8 mouse cellular contexts compared by ENCODE assay signal in genomic region chr4:102760042-102760821, GRCm38 (mm10). TPM values are rescaled to one million over a fixed set of nuclear protein-coding genes. Genes with fewer than 3 reads are reported as not detected.
DNase-seq lines count a peak whose midpoint lies in the region; ATAC-seq and TF ChIP-seq lines count a peak whose summit lies in the region.

No protein-coding gene starts in this region.

- no peaks in the 10 kb centered on the region for H3K9me3 ChIP-seq in intestine, postnatal 0 days (ENCODE audit: control insufficient read depth)

- peak; percentile 56 for ATAC-seq in intestine, postnatal 0 days
- peak; percentile 59; the same call in 1 of the 2 replicates for ATAC-seq in megakaryocyte-erythroid progenitor cell, adult 5-6 weeks (replicated peaks; ENCODE audit: low FRiP score, low TSS enrichment, poor library complexity, severe bottlenecking)

- no peak overlapping the region for H3K27ac ChIP-seq in intestine, postnatal 0 days (ENCODE audit: low read depth, low read length)
- no peak overlapping the region for H3K27ac ChIP-seq in small intestine, adult 2 months (ENCODE audit: insufficient read depth, low read depth, low read length)

- no peak for TF ChIP-seq POLR2A in small intestine, adult 2 months (IDR thresholded peaks at IDR 0.05; ENCODE audit: low read depth, low read length)

- DNase-seq in ovary, postnatal 36 days (ENCODE audit: low spot score) = peak; percentile 37
- DNase-seq in ovary, adult 18-20 months (ENCODE audit: low spot score) = no peak
- DNase-seq in embryo, embryonic 9.5 days (ENCODE audit: extremely low spot score) = peak; percentile 86
- peak; percentile 98 for DNase-seq in heart, adult 11 months
- peak; percentile 89 to 91 for DNase-seq in left cerebral cortex, postnatal 36 days (ENCODE audit: low spot score in 2 of 2)

- H3K36me3 ChIP-seq in intestine, postnatal 0 days (ENCODE audit: control insufficient read depth, insufficient read depth) = no peaks in the 10 kb centered on the region
- H3K36me3 ChIP-seq in small intestine, adult 2 months (ENCODE audit: control insufficient read depth, insufficient read depth, low read length) = no peaks in the 10 kb centered on the region

- peaks cover 14% of the 10 kb centered on the region; the same call in 1 of the 2 replicates for H3K27me3 ChIP-seq in intestine, postnatal 0 days (replicated peaks; ENCODE audit: control insufficient read depth, insufficient read depth, low read length)
- H3K27me3 ChIP-seq in small intestine, adult 2 months (ENCODE audit: control insufficient read depth, insufficient read depth, low read length) = no peaks in the 10 kb centered on the region; the same call in none of the 2 replicates

- H3K9ac ChIP-seq in intestine, postnatal 0 days (ENCODE audit: low read depth, low read length) = no peak overlapping the region

- 0 out of 2 replicates have a peak, but pooled peaks cover 3% of the 10 kb centered on the region for H3K4me1 ChIP-seq in intestine, postnatal 0 days (replicated peaks; ENCODE audit: control insufficient read depth, insufficient read depth, low read length)
- 0 out of 2 replicates have a peak, but pooled peaks cover 2% of the 10 kb centered on the region for H3K4me1 ChIP-seq in small intestine, adult 2 months (ENCODE audit: control insufficient read depth, insufficient read depth, insufficient read length, low read length)

- 4% methylated on average over 25 of the region's 25 CpGs for WGBS in intestine, postnatal 0 days
- 6% methylated on average over 25 of the region's 25 CpGs for WGBS in small intestine, adult 2 months

- intact Hi-C loops in left cerebral cortex, postnatal 36 days (cut with DNase I) = loop anchor here (2.0 to 5.0 kb wide), 3 partner anchors 101 to 152 kb away; no protein-coding TSS in a partner anchor

- peak overlapping the region; percentile 86 for H3K4me2 ChIP-seq in intestine, postnatal 0 days (replicated peaks; ENCODE audit: low read depth)

- TF ChIP-seq CTCF in intestine, postnatal 0 days (IDR thresholded peaks at IDR 0.05; ENCODE audit: low read depth) = no peak
- TF ChIP-seq CTCF in small intestine, adult 2 months (IDR thresholded peaks at IDR 0.05; ENCODE audit: extremely low read depth, insufficient read length, insufficient replicate concordance, low read depth, low read length) = no peak

- peak overlapping the region; percentile 42 for H3K4me3 ChIP-seq in intestine, postnatal 0 days (ENCODE audit: low read depth, low read length)
- peak overlapping the region; percentile 63 for H3K4me3 ChIP-seq in small intestine, adult 2 months (ENCODE audit: low read depth, low read length)

RNA-seq across cellular contexts. Expression of gene Sgip1, which starts 19.1 kb away (rescaled TPM):
- polyA plus RNA-seq in intestine, postnatal 0 days (2015; fragmentation: Nextera tagmentation; extraction: Ambion mirVana) = 5.7 and 6.1 TPM in 2 replicates
- total RNA-seq in left cerebral cortex, postnatal 36 days (2021) = 100 to 1,000 TPM; 280 to 316 TPM
- total RNA-seq in megakaryocyte-erythroid progenitor cell, adult 5-6 weeks (2014; fragmentation: Nextera tagmentation) = not detected in 2 replicates
- total RNA-seq in megakaryocyte-erythroid progenitor cell, adult 5-6 weeks (2017) = 0.19 and 0.23 TPM in 2 replicates
- polyA plus RNA-seq in small intestine, adult 2 months (2012; rRNA removed) = 0.20 and 0.35 TPM in 2 replicates

Comparison
In these comparisons a context has a peak if more than half of its experiments do, and no peak if none do; other contexts are left out.
1. RNA of gene Sgip1, which starts 19.1 kb away (total RNA-seq): 280 to 316 TPM in left cerebral cortex, postnatal 36 days; 0.19 to 0.23 TPM in megakaryocyte-erythroid progenitor cell, adult 5-6 weeks; every median in the first group is over 100 times any median in the second.